Mouse (Mus musculus): ENCODE data around the gene Mkrn1. TPM values are rescaled to one million over a fixed set of nuclear protein-coding genes. Genes with fewer than 3 reads are reported as not detected.
"Not testable (repeated sequence)": the region's sequence is repeated elsewhere in the genome, so short reads cannot be mapped to it uniquely, and the experiment has no call there.

The Mkrn1 gene
- total RNA-seq, 2 experiments from 2014 or later: 145 to 156 TPM

- DNase-seq (ENCODE audit: low spot score in 2 of 2): no peak
Measured at GRCm38 (mm10) chr6:39433701-39434100, 13.4 kb upstream of the Mkrn1 start.

GRCm38 (mm10) chr6:39433174-39433573 is 12.9 kb upstream of the Mkrn1 start:
- no peak for DNase-seq (ENCODE audit: low spot score in 2 of 2)

GRCm38 (mm10) chr6:39430722-39431121 is 10.5 kb upstream of the Mkrn1 start:
- no peak for DNase-seq (ENCODE audit: low spot score in 2 of 2)

- no peak for DNase-seq (ENCODE audit: low spot score in 2 of 2)
Measured at GRCm38 (mm10) chr6:39429007-39429788, 8.9 kb upstream of the Mkrn1 start.

GRCm38 (mm10) chr6:39427276-39428003 is 7.2 kb upstream of the Mkrn1 start:
- no peak for DNase-seq (ENCODE audit: low spot score in 2 of 2)

GRCm38 (mm10) chr6:39426725-39427124 is 6.5 kb upstream of the Mkrn1 start:
- no peak for DNase-seq (ENCODE audit: low spot score in 2 of 2)

GRCm38 (mm10) chr6:39425181-39425580 is 4.9 kb upstream of the Mkrn1 start:
- DNase-seq (ENCODE audit: low spot score in 2 of 2): no peak

- no peak for DNase-seq (ENCODE audit: low spot score in 2 of 2)
Measured at GRCm38 (mm10) chr6:39423686-39424085, 3.4 kb upstream of the Mkrn1 start.

- no peak for DNase-seq (ENCODE audit: low spot score in 2 of 2)
Measured at GRCm38 (mm10) chr6:39423130-39423551, 2.9 kb upstream of the Mkrn1 start.

- DNase-seq (ENCODE audit: low spot score in 2 of 2): no peak
Measured at GRCm38 (mm10) chr6:39420867-39421266, 605 bp upstream of the Mkrn1 start.

- no peak for DNase-seq (ENCODE audit: low spot score in 2 of 2)
Measured at GRCm38 (mm10) chr6:39419386-39419850, 844 bp downstream of the Mkrn1 start.

- DNase-seq (ENCODE audit: low spot score in 2 of 2): not testable (repeated sequence)
Measured at GRCm38 (mm10) chr6:39416654-39417053, 3.6 kb downstream of the Mkrn1 start.

- peak; percentile 33 to 66 for DNase-seq (ENCODE audit: low spot score in 2 of 2)
Measured at GRCm38 (mm10) chr6:39415762-39416161, 4.5 kb downstream of the Mkrn1 start.

GRCm38 (mm10) chr6:39414106-39414505 is 6.2 kb downstream of the Mkrn1 start:
- DNase-seq (ENCODE audit: low spot score in 2 of 2): peak in 1 of 2 experiments; percentile 41

- DNase-seq (ENCODE audit: low spot score in 2 of 2): no peak
Measured at GRCm38 (mm10) chr6:39406480-39406879, 13.8 kb downstream of the Mkrn1 start.

GRCm38 (mm10) chr6:39403136-39403535 is 17.1 kb downstream of the Mkrn1 start:
- DNase-seq (ENCODE audit: low spot score in 2 of 2): no peak

- no peak for DNase-seq (ENCODE audit: low spot score in 2 of 2)
Measured at GRCm38 (mm10) chr6:39400343-39400742, 19.9 kb downstream of the Mkrn1 start.

GRCm38 (mm10) chr6:39398342-39398741 is 21.9 kb downstream of the Mkrn1 start:
- DNase-seq (ENCODE audit: low spot score in 2 of 2): no peak

- DNase-seq (ENCODE audit: low spot score in 2 of 2): no peak
Measured at GRCm38 (mm10) chr6:39397046-39397445, 23.2 kb downstream of the Mkrn1 start.

- no peak for DNase-seq (ENCODE audit: low spot score in 2 of 2)
Measured at GRCm38 (mm10) chr6:39395916-39396315, 24.3 kb downstream of the Mkrn1 start.

GRCm38 (mm10) chr6:39395471-39395870 is 24.8 kb downstream of the Mkrn1 start:
- DNase-seq (ENCODE audit: low spot score in 2 of 2): no peak

- no peak for DNase-seq (ENCODE audit: low spot score in 2 of 2)
Measured at GRCm38 (mm10) chr6:39389988-39390387, 30.3 kb downstream of the Mkrn1 start.
